Mouse (Mus musculus): ENCODE results near the gene Plekhh2. TPM values are rescaled to one million over a fixed set of nuclear protein-coding genes. Genes with fewer than 3 reads are reported as not detected.

Plekhh2 gene
- polyA plus RNA-seq, 1 experiment from 2014 or later: 2.6 TPM

DNA sequence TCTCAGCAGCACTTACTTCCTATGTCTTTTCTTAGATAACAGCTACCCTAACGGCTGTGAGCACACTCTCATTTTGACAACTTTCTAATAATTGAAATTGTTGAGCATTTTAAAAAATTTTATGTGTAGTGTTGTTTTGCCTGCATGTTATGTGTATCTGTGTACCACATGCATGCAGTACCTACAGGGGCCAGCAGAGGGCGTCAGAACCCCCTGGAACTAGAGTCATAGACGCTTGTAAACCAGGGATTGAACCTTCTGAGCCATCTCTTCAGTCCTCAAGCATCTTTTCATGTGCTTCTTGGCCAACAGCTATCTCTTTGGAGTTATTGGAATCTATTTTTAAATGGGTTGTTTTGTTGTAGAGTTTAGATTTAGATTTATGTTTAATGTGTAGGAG is 130.2 kb downstream of the Plekhh2 start:
- no peaks in the 10 kb centered on the region for H3K27me3 ChIP-seq
- 0 out of 2 replicates have a peak, but pooled peaks cover 2% of the 10 kb centered on the region for H3K36me3 ChIP-seq (replicated peaks)
- no peak overlapping the region for H3K4me2 ChIP-seq
- no peaks in the 10 kb centered on the region for H3K9me3 ChIP-seq
- no peak overlapping the region for H3K27ac ChIP-seq
- H3K4me1 ChIP-seq: peaks cover 27% of the 10 kb centered on the region
- H3K4me3 ChIP-seq (replicated peaks): no peak overlapping the region
- 32% methylated on average over 3 of the region's 3 CpGs for WGBS
- H3K9ac ChIP-seq: no peak overlapping the region
- ATAC-seq (ENCODE audit: low FRiP score): no peak

DNA sequence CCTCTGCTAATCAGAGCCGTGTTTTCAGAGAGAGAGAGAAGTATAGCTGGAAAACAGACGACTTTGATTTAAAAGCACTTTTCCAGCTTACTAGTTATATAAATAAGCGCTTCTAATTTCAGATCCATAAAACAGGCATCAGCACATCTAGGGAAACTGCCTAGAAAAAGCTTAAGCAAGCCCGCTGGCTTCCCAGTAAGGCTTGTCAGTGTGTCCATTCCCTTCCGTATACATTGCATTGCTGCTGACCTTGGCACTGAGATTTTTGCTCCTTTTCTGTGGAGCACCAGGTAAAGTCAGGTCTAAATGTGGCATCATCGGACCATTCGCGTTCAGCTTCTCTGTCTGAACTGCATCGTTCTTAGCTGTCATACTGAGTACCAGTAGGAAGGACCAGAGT is 130.6 kb downstream of the Plekhh2 start:
- Histone ChIP-seq H3K9me3 (no peaks in the 10 kb centered on the region), H3K9ac (no peak overlapping the region), H3K4me1 (peaks cover 27% of the 10 kb centered on the region), H3K27ac (no peak overlapping the region), H3K4me3 (replicated peaks) (no peak overlapping the region), H3K27me3 (no peaks in the 10 kb centered on the region), H3K36me3 (replicated peaks) (no peaks in the 10 kb centered on the region), H3K4me2 (no peak overlapping the region)
- no peak for ATAC-seq (ENCODE audit: low FRiP score)
- 91% methylated on average over 9 of the region's 9 CpGs for WGBS

- WGBS: 54% methylated on average over 16 of the region's 16 CpGs
- H3K4me1 ChIP-seq: peaks cover 26% of the 10 kb centered on the region
- H3K4me2 ChIP-seq: no peak overlapping the region
- no peaks in the 10 kb centered on the region for H3K27me3 ChIP-seq
- no peaks in the 10 kb centered on the region for H3K9me3 ChIP-seq
- H3K9ac ChIP-seq: no peak overlapping the region
- ATAC-seq (ENCODE audit: low FRiP score): no peak
- no peak overlapping the region for H3K27ac ChIP-seq
- H3K36me3 ChIP-seq (replicated peaks): no peaks in the 10 kb centered on the region
- no peak overlapping the region for H3K4me3 ChIP-seq (replicated peaks)
Observed at GRCm38 (mm10) chr17:84644292-84645050, 132.8 kb downstream of the Plekhh2 start.

GRCm38 (mm10) chr17:84645119-84645518 is 133.4 kb downstream of the Plekhh2 start:
- Histone ChIP-seq H3K9me3 (no peaks in the 10 kb centered on the region), H3K27ac (no peak overlapping the region), H3K9ac (no peak overlapping the region), H3K4me1 (peaks cover 21% of the 10 kb centered on the region), H3K36me3 (replicated peaks) (no peaks in the 10 kb centered on the region), H3K4me2 (no peak overlapping the region), H3K27me3 (no peaks in the 10 kb centered on the region), H3K4me3 (replicated peaks) (no peak overlapping the region)
- ATAC-seq (ENCODE audit: low FRiP score): no peak
- 20% methylated on average over 9 of the region's 9 CpGs for WGBS

- 34% methylated on average over 3 of the region's 7 CpGs for WGBS
- H3K27ac ChIP-seq: no peak overlapping the region
- no peak overlapping the region for H3K4me2 ChIP-seq
- H3K36me3 ChIP-seq (replicated peaks): no peaks in the 10 kb centered on the region
- H3K27me3 ChIP-seq: no peaks in the 10 kb centered on the region
- H3K9me3 ChIP-seq: no peaks in the 10 kb centered on the region
- peak; percentile 63; the same call in 1 of the 2 replicates for ATAC-seq (ENCODE audit: low FRiP score)
- no peak overlapping the region for H3K4me3 ChIP-seq (replicated peaks)
- H3K4me1 ChIP-seq: peaks cover 21% of the 10 kb centered on the region
- no peak overlapping the region for H3K9ac ChIP-seq
Observed at GRCm38 (mm10) chr17:84645894-84646293, 134.2 kb downstream of the Plekhh2 start.

DNA sequence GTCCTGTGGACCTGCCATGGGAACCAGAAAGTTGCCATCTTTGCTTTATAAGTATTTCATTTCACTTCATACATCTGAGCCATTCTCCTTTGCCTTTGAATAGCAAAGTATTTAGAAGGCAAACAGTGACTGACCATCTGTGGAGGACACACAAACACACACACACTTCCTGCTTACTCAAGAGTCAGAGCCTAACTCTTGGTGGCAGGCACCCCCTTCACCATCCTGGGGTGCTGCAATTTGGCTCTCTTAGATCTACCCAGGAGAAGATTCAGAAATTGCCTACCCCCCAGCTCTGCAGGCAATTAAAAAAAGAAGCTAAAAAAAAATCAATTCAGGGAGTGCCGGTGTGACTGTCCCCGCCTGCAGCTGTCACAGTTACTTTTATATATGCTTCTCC is 134.8 kb downstream of the Plekhh2 start:
- Histone ChIP-seq H3K4me1 (peaks cover 21% of the 10 kb centered on the region), H3K36me3 (replicated peaks) (no peaks in the 10 kb centered on the region), H3K27me3 (no peaks in the 10 kb centered on the region), H3K9ac (no peak overlapping the region), H3K4me2 (no peak overlapping the region), H3K9me3 (no peaks in the 10 kb centered on the region), H3K4me3 (replicated peaks) (no peak overlapping the region), H3K27ac (no peak overlapping the region)
- 64% methylated on average over 2 of the region's 2 CpGs for WGBS
- no peak for ATAC-seq (ENCODE audit: low FRiP score)

- no peak for ATAC-seq (ENCODE audit: low FRiP score)
- H3K4me2 ChIP-seq: no peak overlapping the region
- H3K27me3 ChIP-seq: no peaks in the 10 kb centered on the region
- H3K36me3 ChIP-seq (replicated peaks): no peaks in the 10 kb centered on the region
- no peak overlapping the region for H3K9ac ChIP-seq
- 93% methylated on average over 4 of the region's 4 CpGs for WGBS
- no peaks in the 10 kb centered on the region for H3K9me3 ChIP-seq
- no peak overlapping the region for H3K4me3 ChIP-seq (replicated peaks)
- H3K4me1 ChIP-seq: peaks cover 21% of the 10 kb centered on the region
- no peak overlapping the region for H3K27ac ChIP-seq
Observed at GRCm38 (mm10) chr17:84647630-84648029, 135.9 kb downstream of the Plekhh2 start.

DNA sequence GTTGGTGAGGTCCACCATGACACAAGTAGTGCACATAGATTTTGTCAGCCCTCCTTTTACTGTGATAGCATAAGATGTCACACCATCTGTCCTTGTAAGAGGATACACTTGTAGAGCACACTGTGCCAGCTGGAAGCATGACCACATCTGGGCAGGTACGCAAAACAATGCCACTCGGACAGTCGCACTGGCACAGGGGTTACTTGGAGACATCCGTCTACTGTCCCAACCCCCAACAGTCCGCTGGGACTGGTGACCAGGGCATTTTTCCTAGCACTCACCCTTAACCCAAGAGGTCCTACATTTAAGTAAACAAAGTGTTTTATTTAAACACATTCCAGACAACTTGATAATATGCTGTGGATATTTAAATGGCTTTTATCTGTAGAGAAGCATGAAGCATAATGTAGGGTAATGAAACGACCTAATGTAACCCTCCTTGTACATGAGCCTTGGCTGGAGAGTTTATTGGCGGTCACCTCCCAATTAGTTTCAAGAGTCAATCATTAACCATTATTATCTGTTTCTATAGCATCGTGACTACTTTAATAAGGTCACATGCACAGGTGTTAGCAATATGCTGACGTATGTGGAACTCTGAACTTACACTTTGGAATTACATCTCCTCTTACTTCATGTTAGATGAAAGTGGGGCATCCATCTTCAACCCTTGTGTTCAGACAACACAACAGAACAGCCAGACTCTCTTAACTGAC is 138.8 kb downstream of the Plekhh2 start:
- no peaks in the 10 kb centered on the region for H3K9me3 ChIP-seq
- no peak overlapping the region for H3K9ac ChIP-seq
- ATAC-seq (ENCODE audit: low FRiP score): no peak
- H3K4me3 ChIP-seq (replicated peaks): no peak overlapping the region
- H3K4me1 ChIP-seq: peaks cover 9% of the 10 kb centered on the region
- H3K27me3 ChIP-seq: no peaks in the 10 kb centered on the region
- no peak overlapping the region for H3K27ac ChIP-seq
- 92% methylated on average over 9 of the region's 9 CpGs for WGBS
- H3K36me3 ChIP-seq (replicated peaks): no peaks in the 10 kb centered on the region
- no peak overlapping the region for H3K4me2 ChIP-seq

GRCm38 (mm10) chr17:84653544-84653943 is 141.8 kb downstream of the Plekhh2 start:
- ATAC-seq (ENCODE audit: low FRiP score): no peak
- no peaks in the 10 kb centered on the region for H3K27me3 ChIP-seq
- no peaks in the 10 kb centered on the region for H3K9me3 ChIP-seq
- H3K27ac ChIP-seq: no peak overlapping the region
- H3K36me3 ChIP-seq (replicated peaks): no peaks in the 10 kb centered on the region
- H3K4me1 ChIP-seq: peaks cover 13% of the 10 kb centered on the region
- WGBS: 90% methylated on average over 9 of the region's 9 CpGs
- no peak overlapping the region for H3K4me2 ChIP-seq
- H3K9ac ChIP-seq: no peak overlapping the region
- no peak overlapping the region for H3K4me3 ChIP-seq (replicated peaks)

DNA sequence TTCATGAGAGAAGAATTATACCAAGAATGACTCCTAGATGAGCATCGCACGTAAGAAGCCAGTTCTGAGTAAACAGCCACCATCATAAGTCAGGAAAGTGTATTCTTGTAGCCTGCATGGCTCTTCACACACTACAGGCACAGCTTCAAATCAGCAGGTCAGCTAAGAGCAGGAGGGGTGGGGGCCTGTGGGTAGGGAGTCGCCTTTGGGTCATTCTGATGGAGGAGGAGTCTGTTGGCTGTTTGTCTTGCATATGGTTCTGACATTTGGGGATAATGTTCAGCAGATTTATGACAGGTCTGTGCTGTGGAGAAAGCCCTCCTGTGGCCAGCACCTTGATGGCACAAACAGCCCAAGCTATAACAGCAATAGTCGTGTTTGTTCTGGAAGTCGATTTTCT is 144.5 kb downstream of the Plekhh2 start:
- H3K4me3 ChIP-seq (replicated peaks): no peak overlapping the region
- peaks cover 13% of the 10 kb centered on the region for H3K4me1 ChIP-seq
- WGBS: 74% methylated on average over 5 of the region's 5 CpGs
- H3K9me3 ChIP-seq: no peaks in the 10 kb centered on the region
- H3K36me3 ChIP-seq (replicated peaks): no peaks in the 10 kb centered on the region
- H3K9ac ChIP-seq: no peak overlapping the region
- no peaks in the 10 kb centered on the region for H3K27me3 ChIP-seq
- H3K27ac ChIP-seq: 0 out of 2 replicates have a peak overlapping the region, but pooled peaks have one; percentile 31
- no peak for ATAC-seq (ENCODE audit: low FRiP score)
- no peak overlapping the region for H3K4me2 ChIP-seq

- H3K9me3 ChIP-seq: no peaks in the 10 kb centered on the region
- 0 out of 2 replicates have a peak overlapping the region, but pooled peaks have one; percentile 31 for H3K27ac ChIP-seq
- 72% methylated on average over 19 of the region's 19 CpGs for WGBS
- no peaks in the 10 kb centered on the region for H3K36me3 ChIP-seq (replicated peaks)
- ATAC-seq (ENCODE audit: low FRiP score): no peak; the same call in 1 of the 2 replicates
- no peaks in the 10 kb centered on the region for H3K27me3 ChIP-seq
- H3K4me3 ChIP-seq (replicated peaks): no peak overlapping the region
- peaks cover 13% of the 10 kb centered on the region for H3K4me1 ChIP-seq
- no peak overlapping the region for H3K4me2 ChIP-seq
- no peak overlapping the region for H3K9ac ChIP-seq
Observed at GRCm38 (mm10) chr17:84656653-84657421, 145.1 kb downstream of the Plekhh2 start.

- 91% methylated on average over 3 of the region's 3 CpGs for WGBS
- Histone ChIP-seq H3K4me1 (peaks cover 13% of the 10 kb centered on the region), H3K27me3 (no peaks in the 10 kb centered on the region), H3K4me2 (no peak overlapping the region), H3K9me3 (no peaks in the 10 kb centered on the region), H3K36me3 (replicated peaks) (no peaks in the 10 kb centered on the region), H3K27ac (no peak overlapping the region), H3K9ac (no peak overlapping the region), H3K4me3 (replicated peaks) (no peak overlapping the region)
- no peak; the same call in 1 of the 2 replicates for ATAC-seq (ENCODE audit: low FRiP score)
Observed at GRCm38 (mm10) chr17:84657422-84657732, 145.7 kb downstream of the Plekhh2 start.
